Mouse (Mus musculus) spleen, postnatal 36 days (tissue): ENCODE results near the gene Esrrg.

ENCODE experiments used
- DNase-seq, 2 experiments: peaks; one replicate each; pipeline ENCODE4 v3.0.0; 2022; ENCODE audit warnings: low spot score in 2 of 2, mixed read lengths in 1 of 2

Esrrg gene

GRCm38 (mm10) chr1:187983177-187983576 is 374.6 kb downstream of the Esrrg start:
- DNase-seq = no peak

GRCm38 (mm10) chr1:187990161-187990560 is 381.6 kb downstream of the Esrrg start:
- no peak for DNase-seq

GRCm38 (mm10) chr1:187997584-187998338 is 389.2 kb downstream of the Esrrg start:
- DNase-seq = no peak

GRCm38 (mm10) chr1:187999121-187999520 is 390.5 kb downstream of the Esrrg start:
- no peak for DNase-seq

- no peak for DNase-seq
These were observed 391.6 kb downstream of the Esrrg start for GRCm38 (mm10) chr1:188000189-188000588.

GRCm38 (mm10) chr1:188006820-188007491 is 398.4 kb downstream of the Esrrg start:
- DNase-seq = no peak

- DNase-seq = no peak
These were observed 399.9 kb downstream of the Esrrg start for GRCm38 (mm10) chr1:188008476-188008875.

GRCm38 (mm10) chr1:188009868-188010267 is 401.3 kb downstream of the Esrrg start:
- DNase-seq = no peak

- no peak for DNase-seq
These were observed 402.3 kb downstream of the Esrrg start for GRCm38 (mm10) chr1:188010860-188011259.

- no peak for DNase-seq
These were observed 405.8 kb downstream of the Esrrg start for GRCm38 (mm10) chr1:188014411-188014810.

- no peak for DNase-seq
These were observed 409.6 kb downstream of the Esrrg start for GRCm38 (mm10) chr1:188017956-188018862.

GRCm38 (mm10) chr1:188029205-188029604 is 420.6 kb downstream of the Esrrg start:
- no peak for DNase-seq

GRCm38 (mm10) chr1:188030116-188030515 is 421.5 kb downstream of the Esrrg start:
- no peak for DNase-seq

- DNase-seq = no peak
These were observed 422.7 kb downstream of the Esrrg start for GRCm38 (mm10) chr1:188031276-188031675.

- DNase-seq = no peak
These were observed 427.4 kb downstream of the Esrrg start for GRCm38 (mm10) chr1:188035957-188036356.

- no peak for DNase-seq
These were observed 438.1 kb downstream of the Esrrg start for GRCm38 (mm10) chr1:188046691-188047121.

- no peak for DNase-seq
These were observed 438.6 kb downstream of the Esrrg start for GRCm38 (mm10) chr1:188047148-188047547.

- no peak for DNase-seq
These were observed 447.3 kb downstream of the Esrrg start for GRCm38 (mm10) chr1:188055888-188056287.

GRCm38 (mm10) chr1:188057892-188058291 is 449.3 kb downstream of the Esrrg start:
- DNase-seq = no peak

GRCm38 (mm10) chr1:188059006-188059405 is 450.4 kb downstream of the Esrrg start:
- no peak for DNase-seq

GRCm38 (mm10) chr1:188060493-188060892 is 451.9 kb downstream of the Esrrg start:
- DNase-seq = no peak

- no peak for DNase-seq
These were observed 460.2 kb downstream of the Esrrg start for GRCm38 (mm10) chr1:188068833-188069232.
